Mouse (Mus musculus) small intestine, adult 2 months (tissue): ENCODE data around the gene Mrpl17. TPM values are rescaled to one million over a fixed set of nuclear protein-coding genes. Genes with fewer than 3 reads are reported as not detected.

Source experiments
- H3K27ac ChIP-seq: fragments of 200-500 bp; 2 replicates; pipeline ENCODE4 v1.5.1; 2012; ENCODE audit warnings: low read depth, low read length, control low read depth, inconsistent platforms; ENCODE audit not compliant: insufficient read depth
- H3K27me3 ChIP-seq: fragments of 200-500 bp; 2 replicates; pipeline ENCODE4 v1.6.1; 2012; ENCODE audit warnings: mild to moderate bottlenecking, moderate library complexity, low read length, inconsistent platforms; ENCODE audit not compliant: control insufficient read depth, insufficient read depth
- H3K36me3 ChIP-seq: fragments of 200-500 bp; 2 replicates; pipeline ENCODE4 v1.6.1; 2012; ENCODE audit warnings: mild to moderate bottlenecking, low read length, control low read depth, inconsistent platforms; ENCODE audit not compliant: control insufficient read depth, insufficient read depth
- H3K4me1 ChIP-seq: fragments of 200-500 bp; 2 replicates; pipeline ENCODE4 v1.6.1; 2012; ENCODE audit warnings: low read length, inconsistent platforms, mixed read lengths; ENCODE audit not compliant: control insufficient read depth, insufficient read depth, insufficient read length
- H3K4me3 ChIP-seq: fragments of 200-500 bp; 2 replicates; pipeline ENCODE4 v1.5.1; 2012; ENCODE audit warnings: low read depth, mild to moderate bottlenecking, control low read depth, inconsistent platforms, low read length, moderate library complexity
- CTCF ChIP-seq: fragments of 200-500 bp; IDR thresholded peaks from 2 replicates; pipeline ENCODE4 v1.5.1; 2012; ENCODE audit warnings: low read depth, mild to moderate bottlenecking, control low read depth, inconsistent platforms, low read length, moderate library complexity, mixed read lengths; ENCODE audit not compliant: insufficient replicate concordance, insufficient read length; ENCODE audit errors: extremely low read depth
- POLR2A ChIP-seq: fragments of 200-500 bp; IDR thresholded peaks from 2 replicates; pipeline ENCODE4 v1.6.1; 2012; ENCODE audit warnings: low read depth, mild to moderate bottlenecking, control low read depth, inconsistent platforms, low read length, moderate library complexity
- WGBS: fragments of 180-500 bp; shearing (Covaris S2); methylation state at CpG from one replicate; pipeline ENCODE4 v1.1.7; 2018; 5-methylcytosine and 5-hydroxymethylcytosine counted together
- polyA plus RNA-seq: library from polyadenylated mRNA; depleted of rRNA; stranded (reverse); fragments of >200 nt; gene quantifications from 2 replicates; pipeline ENCODE4 v1.2.3, GENCODE M21; 2012

The Mrpl17 gene
- polyA plus RNA-seq, 1 experiment, result 125 TPM

- TF ChIP-seq POLR2A (no peak), CTCF (no peak)
- WGBS, result 12% methylated on average over 20 of the region's 20 CpGs
- H3K4me3 ChIP-seq, result peak overlapping the region; percentile 71
- H3K27ac ChIP-seq, result no peak overlapping the region
- H3K36me3 ChIP-seq, result no peaks in the 10 kb centered on the region
- peaks cover 29% of the 10 kb centered on the region for H3K27me3 ChIP-seq
- H3K4me1 ChIP-seq, result 0 out of 2 replicates have a peak, but pooled peaks cover 2% of the 10 kb centered on the region
Measured at GRCm38 (mm10) chr7:105786506-105787284, 24.2 kb downstream of the Mrpl17 start.

GRCm38 (mm10) chr7:105784556-105784955 lies 26.3 kb downstream of the Mrpl17 start:
- H3K4me1 ChIP-seq, result 0 out of 2 replicates have a peak, but pooled peaks cover 2% of the 10 kb centered on the region
- no peak overlapping the region for H3K4me3 ChIP-seq
- H3K27me3 ChIP-seq, result peaks cover 24% of the 10 kb centered on the region
- H3K36me3 ChIP-seq, result no peaks in the 10 kb centered on the region
- no peak overlapping the region for H3K27ac ChIP-seq
- TF ChIP-seq POLR2A, result no peak
- no peak for TF ChIP-seq CTCF
- WGBS, result 37% methylated on average over 4 of the region's 4 CpGs

- 55% methylated on average over 4 of the region's 4 CpGs for WGBS
- no peak for TF ChIP-seq CTCF
- no peak for TF ChIP-seq POLR2A
- no peak overlapping the region for H3K4me3 ChIP-seq
- H3K36me3 ChIP-seq, result no peaks in the 10 kb centered on the region
- peaks cover 24% of the 10 kb centered on the region for H3K27me3 ChIP-seq
- no peak overlapping the region for H3K27ac ChIP-seq
- H3K4me1 ChIP-seq, result peaks cover 5% of the 10 kb centered on the region
Measured at GRCm38 (mm10) chr7:105783861-105784260, 27.0 kb downstream of the Mrpl17 start.

- Histone ChIP-seq H3K27ac (peak overlapping the region; percentile 57), H3K27me3 (no peaks in the 10 kb centered on the region), H3K4me1 (peaks cover 11% of the 10 kb centered on the region), H3K4me3 (no peak overlapping the region), H3K36me3 (no peaks in the 10 kb centered on the region)
- WGBS, result 26% methylated on average over 4 of the region's 4 CpGs
- no peak for TF ChIP-seq CTCF
- TF ChIP-seq POLR2A, result no peak
Measured at GRCm38 (mm10) chr7:105778553-105779265, 32.2 kb downstream of the Mrpl17 start.

- Histone ChIP-seq H3K4me1 (peaks cover 11% of the 10 kb centered on the region), H3K27ac (peak overlapping the region; percentile 57), H3K4me3 (no peak overlapping the region), H3K27me3 (no peaks in the 10 kb centered on the region), H3K36me3 (no peaks in the 10 kb centered on the region)
- no peak for TF ChIP-seq POLR2A
- TF ChIP-seq CTCF, result no peak
- WGBS, result 58% methylated on average over 13 of the region's 13 CpGs
Measured at GRCm38 (mm10) chr7:105777797-105778552, 32.9 kb downstream of the Mrpl17 start.

- Histone ChIP-seq H3K27me3 (no peaks in the 10 kb centered on the region), H3K36me3 (no peaks in the 10 kb centered on the region), H3K4me3 (no peak overlapping the region), H3K4me1 (peaks cover 11% of the 10 kb centered on the region), H3K27ac (no peak overlapping the region)
- 91% methylated on average over 1 of the region's 1 CpGs for WGBS
- TF ChIP-seq POLR2A (no peak), CTCF (no peak)
Measured at GRCm38 (mm10) chr7:105777316-105777715, 33.6 kb downstream of the Mrpl17 start.

- no peaks in the 10 kb centered on the region for H3K36me3 ChIP-seq
- no peaks in the 10 kb centered on the region for H3K27me3 ChIP-seq
- no peak overlapping the region for H3K4me3 ChIP-seq
- no peak for TF ChIP-seq CTCF
- no peak for TF ChIP-seq POLR2A
- 79% methylated on average over 2 of the region's 2 CpGs for WGBS
- no peak overlapping the region for H3K27ac ChIP-seq
- H3K4me1 ChIP-seq, result peaks cover 11% of the 10 kb centered on the region
Measured at GRCm38 (mm10) chr7:105776026-105776425, 34.9 kb downstream of the Mrpl17 start.
